Mouse (Mus musculus) kidney, postnatal 4 days (tissue): ENCODE results near the gene Prpf40a.

Experiments used
- DNase-seq, 2 experiments: peaks; one replicate each; pipeline ENCODE4 v3.0.0; 2021; ENCODE audit warnings: mixed read lengths in 2 of 2

Prpf40a gene

GRCm38 (mm10) chr2:53190684-53191511 is at the start of gene Prpf40a:
Prpf40a (minus strand) TSS chr2:53191284.
- DNase-seq = peak; percentile 100

- no peak for DNase-seq
Observed at GRCm38 (mm10) chr2:53222242-53222641, 31.2 kb upstream of the Prpf40a start.

- no peak for DNase-seq
Observed at GRCm38 (mm10) chr2:53213493-53213892, 22.4 kb upstream of the Prpf40a start.

DNA sequence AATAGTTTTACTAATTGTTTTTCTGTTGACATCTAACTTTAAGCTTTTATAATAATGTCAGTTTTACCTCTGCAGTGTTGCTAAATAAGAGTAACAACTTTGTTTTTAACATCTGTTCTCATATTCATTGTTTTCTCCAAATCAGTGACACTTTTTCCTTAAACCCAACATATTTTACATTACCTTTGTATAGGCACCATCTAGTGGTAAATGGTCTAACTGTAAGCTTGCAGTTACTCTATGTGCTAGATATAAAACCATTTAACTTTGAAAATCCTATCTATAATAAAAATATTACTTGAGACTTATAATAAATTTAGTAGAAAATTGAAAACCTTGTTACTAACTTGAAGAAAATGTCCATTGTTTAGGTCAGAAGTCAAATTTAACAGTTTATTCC is 15.7 kb upstream of the Prpf40a start:
- no peak for DNase-seq

DNA sequence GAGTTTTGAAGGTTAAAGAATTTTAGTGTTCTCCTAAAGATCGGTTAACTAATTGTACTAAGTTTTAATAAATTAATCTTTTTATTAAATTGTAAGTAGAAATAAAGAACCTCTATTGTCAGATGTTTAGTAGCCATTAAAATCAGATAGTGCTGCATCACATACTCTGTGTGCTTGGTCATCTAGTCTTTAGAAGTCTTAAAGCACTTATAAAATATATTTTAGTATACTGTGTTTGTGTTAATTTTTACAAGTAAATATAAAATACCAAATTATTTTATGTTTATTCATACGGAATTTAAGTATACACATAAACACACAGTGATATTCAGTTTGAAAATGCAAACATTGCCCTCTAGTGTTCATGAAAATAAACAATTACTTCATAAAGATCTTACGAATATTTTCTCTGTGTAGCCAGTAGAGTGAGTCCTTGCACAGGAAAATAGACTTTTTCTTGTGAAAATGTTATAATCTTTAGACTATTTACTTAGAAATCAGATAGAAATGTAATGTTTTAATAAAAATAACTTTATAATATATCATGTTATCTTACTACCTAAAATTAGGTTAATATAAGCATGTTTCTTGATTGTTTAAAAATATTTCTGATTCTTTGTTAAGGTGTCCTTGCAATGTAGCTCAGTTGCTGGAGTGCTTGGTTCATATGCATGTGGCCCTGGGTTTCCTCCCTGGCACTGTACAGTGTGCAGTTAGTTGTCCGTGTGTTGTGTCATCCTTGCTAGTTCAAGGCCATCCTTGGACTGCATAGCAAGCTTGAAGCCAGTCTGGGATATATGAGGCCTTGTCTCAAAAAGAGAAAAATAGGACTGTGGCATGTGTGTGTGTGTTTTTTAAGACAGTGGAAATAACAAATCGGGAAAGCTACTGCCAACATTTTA is 13.5 kb upstream of the Prpf40a start:
- no peak for DNase-seq

- no peak for DNase-seq
Observed at GRCm38 (mm10) chr2:53200164-53200885, 9.2 kb upstream of the Prpf40a start.

GRCm38 (mm10) chr2:53199203-53199602 is 8.1 kb upstream of the Prpf40a start:
- DNase-seq = no peak

DNA sequence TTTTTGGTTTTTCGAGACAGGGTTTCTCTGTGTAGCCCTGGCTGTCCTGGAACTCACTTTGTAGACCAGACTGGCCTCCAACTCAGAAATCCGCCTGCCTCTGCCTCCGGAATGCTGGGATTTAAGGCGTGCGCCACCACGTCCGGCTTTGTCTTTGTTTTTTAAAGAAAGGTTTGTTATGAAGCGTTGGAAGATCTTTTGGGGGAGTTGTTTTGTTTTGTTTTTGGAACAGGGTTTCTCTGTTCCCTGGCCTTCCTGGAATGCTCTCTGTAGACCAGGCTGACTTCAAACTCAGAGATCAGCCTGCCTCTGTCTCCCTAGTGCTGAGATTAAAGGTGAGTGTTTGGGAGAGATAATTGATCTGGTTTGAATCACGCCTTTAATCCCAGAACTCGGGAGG is 5.3 kb upstream of the Prpf40a start:
- no peak for DNase-seq

DNA sequence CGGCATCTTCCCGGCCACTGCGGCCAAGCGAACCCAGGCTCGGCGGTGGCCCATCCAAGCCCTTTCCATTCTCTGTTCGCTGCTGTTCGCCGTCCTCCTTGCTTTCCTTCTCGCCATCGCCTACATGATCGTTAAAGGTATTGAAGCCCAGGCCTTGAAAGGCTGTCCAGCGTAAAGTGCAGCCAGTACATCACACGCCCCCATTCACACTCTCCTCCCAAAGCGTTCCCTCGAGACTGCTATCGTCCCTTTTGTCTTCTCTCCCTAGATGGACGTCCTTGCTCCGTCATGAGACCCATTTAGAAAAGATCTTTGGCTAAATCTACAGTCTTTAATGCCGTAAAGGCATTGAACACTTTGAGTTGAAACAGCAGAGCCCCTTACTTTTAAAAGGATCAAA is 1.3 kb upstream of the Prpf40a start:
- DNase-seq = no peak

DNA sequence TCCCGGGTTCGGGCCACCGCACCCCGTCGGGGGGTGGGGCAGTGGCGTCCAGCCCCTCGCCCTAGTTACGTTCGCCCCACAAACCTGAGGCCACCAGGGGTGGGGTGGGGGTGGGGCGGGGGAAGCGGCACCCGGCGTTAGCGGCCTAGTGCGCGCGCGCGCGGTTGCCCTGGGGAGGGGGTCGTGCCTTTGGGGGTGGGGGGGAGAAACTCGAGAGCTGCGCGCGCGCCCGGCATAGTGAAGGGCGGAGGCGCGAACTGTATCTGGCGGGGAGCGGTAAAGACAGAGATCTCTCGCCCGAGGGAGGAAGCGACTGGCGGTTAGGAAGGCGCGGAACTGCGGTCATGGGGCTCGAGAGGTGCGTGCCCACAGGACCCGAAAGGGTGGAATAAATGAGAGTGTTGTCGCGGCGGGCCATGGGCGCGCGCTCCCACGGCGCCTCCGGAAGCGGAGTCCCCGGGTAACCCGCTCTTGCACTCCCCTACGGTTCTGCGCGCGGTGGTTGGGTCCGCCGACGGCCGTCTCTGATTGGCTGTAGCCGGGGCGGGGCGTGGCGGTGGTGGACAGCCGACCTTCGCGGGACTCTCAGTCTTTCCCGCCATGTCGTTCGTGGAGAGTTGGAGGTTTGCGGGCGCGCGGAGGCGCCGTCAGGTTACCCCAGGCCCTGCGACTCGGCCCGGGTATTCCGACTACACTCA is 588 bp upstream of the Prpf40a start, which contains the start of gene Arl6ip6:
Arl6ip6 (plus strand) TSS at position 204 of the 698 bp plus-strand sequence.
- DNase-seq = peak; percentile 99

DNA sequence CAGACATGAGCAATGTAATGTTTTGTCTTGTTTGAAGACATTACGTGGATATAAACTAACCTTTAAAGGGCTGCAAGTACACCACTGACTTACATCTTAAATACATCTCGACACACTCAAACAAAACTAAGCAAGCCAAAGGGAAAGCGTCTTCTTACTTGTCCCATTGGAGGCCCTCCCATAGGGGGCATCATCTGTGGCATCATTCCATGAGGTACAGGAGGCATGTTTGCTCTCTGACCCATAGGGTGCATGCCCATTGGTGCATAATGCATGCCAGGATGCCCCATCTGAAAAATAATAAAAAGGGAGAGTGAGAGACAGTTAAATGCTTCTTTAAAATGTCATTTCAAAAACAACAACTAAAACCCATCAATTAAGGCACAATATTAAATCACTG is 1.3 kb downstream of the Prpf40a start:
- DNase-seq = peak in 1 of 2 experiments; percentile 11

GRCm38 (mm10) chr2:53179876-53180275 is 11.2 kb downstream of the Prpf40a start:
- DNase-seq = no peak

DNA sequence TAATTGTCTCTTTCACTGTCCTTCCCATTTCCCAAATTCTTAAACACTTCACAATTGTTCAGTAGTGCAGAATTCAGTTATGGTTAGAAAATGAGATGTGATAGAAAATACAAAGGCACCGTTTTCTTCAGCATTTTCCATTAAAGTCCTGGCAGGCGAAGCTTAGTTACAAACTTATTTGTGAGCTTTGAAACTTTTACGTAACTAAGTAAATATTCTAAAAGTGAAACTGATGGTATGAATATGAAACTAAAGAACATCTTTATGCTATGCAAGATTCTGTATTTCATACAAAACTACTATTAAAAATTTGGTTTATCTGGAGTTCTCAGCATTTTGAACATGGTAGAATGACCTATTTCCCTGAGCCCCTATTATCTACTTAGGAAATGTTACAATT is 12.1 kb downstream of the Prpf40a start:
- DNase-seq = no peak

DNA sequence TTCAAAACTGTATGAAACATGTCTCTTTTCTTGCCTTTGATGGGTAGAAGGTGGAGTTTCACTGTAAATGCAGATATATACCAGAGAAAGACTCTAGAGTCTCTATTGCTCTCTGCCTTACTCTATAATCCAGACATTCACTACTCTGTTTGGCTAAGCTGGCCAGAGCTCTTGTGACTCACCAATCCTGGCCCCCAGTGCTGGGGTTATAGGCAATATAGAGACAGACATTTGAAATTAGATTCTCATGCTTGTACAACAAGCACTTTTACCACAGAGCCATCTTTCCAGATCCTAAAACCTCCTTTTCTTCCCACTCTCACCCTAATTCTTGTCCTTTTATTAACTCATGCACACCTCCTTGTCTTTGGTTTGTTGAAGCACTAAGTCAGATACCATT is 17.1 kb downstream of the Prpf40a start:
- no peak for DNase-seq

GRCm38 (mm10) chr2:53146852-53147251 is 44.2 kb downstream of the Prpf40a start:
- no peak for DNase-seq

- no peak for DNase-seq
Observed at GRCm38 (mm10) chr2:53131567-53131966, 59.5 kb downstream of the Prpf40a start.

DNA sequence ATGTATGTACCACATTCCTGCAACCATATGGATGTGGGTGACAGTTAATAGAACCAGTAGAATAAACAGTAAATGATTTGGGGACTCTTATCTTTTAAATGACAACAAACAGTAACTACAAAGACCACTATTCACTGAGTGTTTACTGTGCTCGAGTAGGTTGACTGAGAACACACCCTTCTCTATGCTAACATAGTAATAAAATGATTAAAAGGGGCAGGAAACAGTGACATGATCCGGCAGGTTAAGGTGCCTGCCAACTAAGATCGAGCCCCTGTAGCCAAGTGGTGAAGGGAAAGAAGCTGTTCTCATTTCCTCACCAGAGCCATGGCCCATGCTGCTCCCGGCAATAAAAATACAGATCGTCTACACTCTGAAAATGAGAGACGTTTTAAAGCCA is 62.0 kb downstream of the Prpf40a start:
- no peak for DNase-seq

- DNase-seq = peak; percentile 47 to 51
Observed at GRCm38 (mm10) chr2:53125998-53126397, 65.1 kb downstream of the Prpf40a start.

GRCm38 (mm10) chr2:53121797-53122196 is 69.3 kb downstream of the Prpf40a start:
- DNase-seq = peak; percentile 67 to 68

- no peak for DNase-seq
Observed at GRCm38 (mm10) chr2:53108547-53108946, 82.5 kb downstream of the Prpf40a start.

GRCm38 (mm10) chr2:53106472-53106871 is 84.6 kb downstream of the Prpf40a start:
- DNase-seq = no peak

DNA sequence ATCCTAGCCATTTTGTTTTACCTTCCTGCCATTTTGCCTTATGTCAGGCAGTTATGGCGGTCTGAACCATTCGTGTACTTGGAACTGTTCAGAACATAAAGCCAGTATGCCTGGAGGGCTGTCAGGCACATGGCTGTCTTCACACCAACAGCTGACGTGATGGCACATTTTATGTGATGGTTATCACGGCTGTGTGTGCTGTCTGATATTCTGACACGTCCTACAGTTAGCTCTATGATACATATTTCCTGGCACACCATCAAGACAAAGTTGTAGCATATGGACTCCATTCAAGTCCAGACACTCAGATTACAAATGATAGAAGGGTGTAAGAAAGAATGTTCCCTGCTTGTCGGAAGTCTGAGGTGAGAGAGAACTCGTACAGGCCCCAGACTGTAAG is 85.0 kb downstream of the Prpf40a start:
- DNase-seq = no peak
